ENCODE assay signal across 22 mouse cellular contexts in the genomic region with DNA sequence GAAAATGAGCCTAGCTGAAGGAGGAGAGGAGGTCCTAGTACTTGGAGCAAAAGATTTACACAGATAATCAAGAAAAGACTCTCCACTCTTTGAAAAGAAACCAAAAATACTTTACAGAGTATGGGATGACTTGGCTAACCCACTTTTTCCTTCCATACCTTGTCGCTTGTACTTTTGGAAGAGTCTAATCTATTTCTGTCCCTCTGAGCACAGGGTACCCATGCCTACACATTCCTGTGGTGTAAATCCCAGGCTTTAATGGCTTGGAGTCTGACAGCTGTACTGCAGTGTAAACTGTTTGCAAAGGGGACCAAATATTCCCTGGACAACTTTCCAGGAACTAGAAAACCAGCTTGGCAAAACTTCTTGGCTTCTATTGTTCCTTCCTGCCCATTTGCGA. TPM values are rescaled to one million over a fixed set of nuclear protein-coding genes. Genes with fewer than 3 reads are reported as not detected.
"Had no signal": no experiment of that assay in that cellular context is flagged by ENCODE, and none has a peak within 500 bp of the region (broad histone marks: within the 10 kb centered on the region; RNA-seq: fewer than 3 reads in every experiment).

No protein-coding gene starts in this region.

- H3K4me3 ChIP-seq: liver, embryonic 15.5 days; midbrain, embryonic 10.5 days; midbrain, embryonic 12.5 days; myocyte; neural tube, embryonic 13.5 days; neural tube, embryonic 15.5 days; stomach, embryonic 15.5 days had no signal

- DNase-seq: liver, postnatal 0 days; lung, embryonic 14.5 days; lung, postnatal 10 days; lung, postnatal 4 days; midbrain, embryonic 14.5 days; retina, postnatal 1 day; right cerebral cortex, postnatal 25 days; right cerebral cortex, postnatal 4 days; spleen, adult 18-20 months; thymus, adult 18-20 months; thymus, postnatal 14 days; thymus, postnatal 36 days had no signal

- H3K36me3 ChIP-seq: liver, embryonic 15.5 days; midbrain, embryonic 10.5 days; midbrain, embryonic 12.5 days; neural tube, embryonic 13.5 days; neural tube, embryonic 15.5 days; stomach, embryonic 15.5 days had no signal

- ATAC-seq: liver, postnatal 0 days; midbrain, embryonic 16.5 days had no signal

- H3K4me1 ChIP-seq: liver, embryonic 15.5 days; midbrain, embryonic 10.5 days; midbrain, embryonic 12.5 days; neural tube, embryonic 13.5 days; neural tube, embryonic 15.5 days; stomach, embryonic 15.5 days had no signal

- H3K27me3 ChIP-seq: liver, embryonic 15.5 days; midbrain, embryonic 12.5 days; neural tube, embryonic 13.5 days; neural tube, embryonic 15.5 days; stomach, embryonic 15.5 days had no signal

- H3K9me3 ChIP-seq: liver, embryonic 15.5 days; midbrain, embryonic 10.5 days; midbrain, embryonic 12.5 days; neural tube, embryonic 13.5 days; neural tube, embryonic 15.5 days; stomach, embryonic 15.5 days had no signal

RNA-seq across cellular contexts. Expression of gene Adgrb3, which starts 28.0 kb away (rescaled TPM):
- total RNA-seq: megakaryocyte, adult 5-6 weeks; megakaryocyte-erythroid progenitor cell, adult 5-6 weeks had no signal
- polyA plus RNA-seq: liver, postnatal 0 days; myocyte had no signal
